Mouse (Mus musculus) ovary, postnatal 36 days (tissue): ENCODE data around the gene Grid2.
A peak's percentile ranks its signal among the peaks of the same experiment; 100 is the strongest.

Source experiments
- DNase-seq: peaks from one replicate; pipeline ENCODE4 v3.0.0; 2022; ENCODE audit warnings: low spot score, mixed read lengths

The Grid2 gene

GRCm38 (mm10) chr6:64308631-64309030 lies 1053.0 kb downstream of the Grid2 start:
- no peak for DNase-seq

- no peak for DNase-seq
These were observed 1057.5 kb downstream of the Grid2 start for GRCm38 (mm10) chr6:64313132-64313531.

GRCm38 (mm10) chr6:64326936-64327335 lies 1071.3 kb downstream of the Grid2 start:
- no peak for DNase-seq

GRCm38 (mm10) chr6:64327876-64328275 lies 1072.2 kb downstream of the Grid2 start:
- no peak for DNase-seq

- DNase-seq = no peak
These were observed 1142.9 kb downstream of the Grid2 start for GRCm38 (mm10) chr6:64398413-64399098.

- DNase-seq = no peak
These were observed 1172.0 kb downstream of the Grid2 start for GRCm38 (mm10) chr6:64427658-64428057.

- DNase-seq = no peak
These were observed 1173.2 kb downstream of the Grid2 start for GRCm38 (mm10) chr6:64428898-64429297.

GRCm38 (mm10) chr6:64448127-64448526 lies 1192.5 kb downstream of the Grid2 start:
- no peak for DNase-seq

- DNase-seq = no peak
These were observed 1193.2 kb downstream of the Grid2 start for GRCm38 (mm10) chr6:64448864-64449355.

GRCm38 (mm10) chr6:64450770-64451169 lies 1195.1 kb downstream of the Grid2 start:
- no peak for DNase-seq

GRCm38 (mm10) chr6:64479884-64480283 lies 1224.2 kb downstream of the Grid2 start:
- DNase-seq = no peak

- no peak for DNase-seq
These were observed 1224.9 kb downstream of the Grid2 start for GRCm38 (mm10) chr6:64480592-64480991.

GRCm38 (mm10) chr6:64490313-64491067 lies 1234.8 kb downstream of the Grid2 start:
- no peak for DNase-seq

GRCm38 (mm10) chr6:64504394-64504793 lies 1248.7 kb downstream of the Grid2 start:
- DNase-seq = no peak

- DNase-seq = no peak
These were observed 1286.5 kb downstream of the Grid2 start for GRCm38 (mm10) chr6:64542168-64542567.

- DNase-seq = no peak
These were observed 1298.0 kb downstream of the Grid2 start for GRCm38 (mm10) chr6:64553645-64554044.

GRCm38 (mm10) chr6:64555220-64555619 lies 1299.5 kb downstream of the Grid2 start:
- DNase-seq = no peak

- DNase-seq = peak; percentile 8
These were observed 1312.9 kb downstream of the Grid2 start for GRCm38 (mm10) chr6:64568599-64568998.

GRCm38 (mm10) chr6:64581338-64581737 lies 1325.7 kb downstream of the Grid2 start:
- no peak for DNase-seq

GRCm38 (mm10) chr6:64588487-64589205 lies 1333.0 kb downstream of the Grid2 start:
- no peak for DNase-seq

- no peak for DNase-seq
These were observed 1340.6 kb downstream of the Grid2 start for GRCm38 (mm10) chr6:64596261-64596660.

GRCm38 (mm10) chr6:64596835-64597234 lies 1341.2 kb downstream of the Grid2 start:
- no peak for DNase-seq

- no peak for DNase-seq
These were observed 1342.5 kb downstream of the Grid2 start for GRCm38 (mm10) chr6:64598144-64598561.
